Mouse (Mus musculus): ENCODE data around the gene Sipa1l3.

The Sipa1l3 gene

DNA sequence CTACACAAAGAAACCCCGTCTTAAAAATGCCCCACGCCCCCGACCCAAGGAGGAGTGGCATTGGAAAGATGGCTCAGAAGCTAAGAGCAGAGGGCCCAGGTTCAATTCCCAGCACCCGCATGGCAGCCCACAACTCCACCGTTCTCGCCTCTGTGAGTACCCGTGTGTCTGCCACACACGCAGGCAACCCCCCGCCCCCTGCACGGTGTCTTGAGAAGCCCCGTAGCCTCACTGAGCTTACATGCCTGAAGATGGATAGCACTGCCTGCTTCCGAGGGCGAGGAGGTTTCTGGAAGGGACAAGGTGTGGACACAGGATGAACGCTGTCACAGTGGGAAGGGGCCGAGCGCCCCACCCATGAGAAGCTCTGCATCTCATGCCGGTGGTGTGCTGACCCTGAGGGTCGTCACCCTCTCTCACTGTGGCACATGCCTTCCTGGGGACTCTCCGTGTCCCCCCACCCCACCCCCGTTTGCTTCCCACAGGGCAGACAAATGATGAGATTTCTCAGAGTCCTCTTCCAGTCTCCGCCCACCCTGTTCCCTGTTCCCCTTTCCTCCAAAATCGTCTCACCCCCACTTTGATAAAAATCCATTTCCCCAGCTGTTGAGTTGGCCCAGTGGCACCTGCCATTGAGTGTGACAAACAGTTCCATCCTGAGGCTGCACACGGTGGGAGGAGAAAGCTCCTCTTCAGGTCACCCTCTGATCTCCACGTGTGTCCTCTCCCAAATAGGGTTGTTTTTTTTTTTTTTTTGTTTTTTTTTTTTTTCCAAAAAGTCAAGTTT lies 222.4 kb downstream of the Sipa1l3 start:
- DNase-seq: no peak

GRCm38 (mm10) chr7:29294111-29294761 lies 224.2 kb downstream of the Sipa1l3 start:
- no peak for DNase-seq

DNA sequence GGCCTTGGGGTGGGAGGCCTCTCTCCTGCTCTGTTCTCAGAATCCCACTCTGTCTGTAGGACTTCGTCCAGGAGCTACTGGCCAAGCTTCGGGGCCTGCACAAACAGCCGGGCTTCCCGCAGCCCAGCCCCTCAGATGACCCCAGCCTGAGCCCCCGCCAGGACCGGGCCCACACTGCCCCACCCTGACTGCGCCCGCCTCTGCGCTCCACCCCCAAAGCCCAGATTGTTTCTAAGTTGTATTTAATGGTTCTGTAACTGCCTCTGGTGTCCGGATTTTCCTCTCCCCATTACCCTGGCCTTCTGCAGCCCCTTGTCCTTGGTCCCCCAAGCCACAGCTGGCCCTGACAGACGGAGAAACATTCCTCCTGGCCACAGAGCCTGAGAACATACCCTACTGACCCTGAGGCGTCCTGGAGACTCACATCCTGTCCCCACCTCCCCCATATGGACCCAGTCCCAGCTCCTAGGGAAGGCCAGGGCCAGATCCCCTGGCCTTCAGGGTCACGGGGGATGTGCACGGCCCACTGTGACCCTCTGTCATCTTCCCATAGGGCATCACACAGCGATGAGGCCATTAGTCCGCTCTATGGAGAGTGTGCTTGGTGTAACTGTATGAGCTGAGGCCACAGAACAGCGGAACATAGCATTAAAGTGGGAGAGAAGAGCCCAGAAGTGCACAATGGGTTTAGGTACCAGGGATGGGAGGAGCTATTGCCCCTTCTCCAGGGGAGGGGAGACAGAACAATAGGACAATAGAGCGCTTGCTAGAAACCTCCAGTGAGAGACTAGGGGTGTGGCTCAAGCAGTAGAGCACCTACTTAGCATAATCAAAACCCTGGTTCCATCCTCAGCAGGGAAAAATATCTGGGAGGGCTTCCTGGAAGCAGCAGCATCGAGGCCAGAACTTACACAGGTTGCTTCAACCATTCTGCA lies 225.0 kb downstream of the Sipa1l3 start:
- peak; percentile 56 for DNase-seq

DNA sequence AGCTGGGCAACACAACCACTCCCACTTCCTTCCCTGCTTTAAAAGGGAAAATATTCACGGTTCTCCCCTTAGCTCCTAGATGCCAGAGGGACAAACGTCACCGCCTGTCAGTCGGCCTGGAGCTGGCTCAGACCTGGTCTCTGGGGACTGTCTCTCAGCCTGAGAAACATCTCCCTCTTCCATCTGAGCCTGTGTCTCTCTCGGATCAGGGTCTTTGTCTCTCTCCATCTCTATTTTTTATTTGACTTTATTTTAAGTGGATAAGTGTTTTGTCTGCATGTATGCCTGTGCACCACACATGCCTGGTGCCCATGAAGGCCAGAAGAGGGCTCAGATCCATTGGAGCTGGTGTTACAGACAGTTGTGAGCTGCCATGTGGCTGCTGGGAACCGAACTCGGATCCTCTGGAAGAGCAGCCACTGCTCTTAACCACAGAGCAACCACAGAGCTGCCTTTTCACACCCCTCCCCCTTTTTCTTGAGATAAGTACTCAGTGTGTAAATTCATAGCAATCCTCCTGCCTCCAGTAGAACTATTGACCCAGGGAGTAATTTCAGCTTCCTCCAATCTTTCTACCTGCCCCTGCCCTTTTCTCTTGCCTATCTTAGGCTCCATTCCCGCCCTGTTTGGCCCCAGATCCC lies 225.9 kb downstream of the Sipa1l3 start:
- peak; percentile 62 for DNase-seq

GRCm38 (mm10) chr7:29291616-29292457 lies 226.6 kb downstream of the Sipa1l3 start:
- DNase-seq: peak; percentile 74

DNA sequence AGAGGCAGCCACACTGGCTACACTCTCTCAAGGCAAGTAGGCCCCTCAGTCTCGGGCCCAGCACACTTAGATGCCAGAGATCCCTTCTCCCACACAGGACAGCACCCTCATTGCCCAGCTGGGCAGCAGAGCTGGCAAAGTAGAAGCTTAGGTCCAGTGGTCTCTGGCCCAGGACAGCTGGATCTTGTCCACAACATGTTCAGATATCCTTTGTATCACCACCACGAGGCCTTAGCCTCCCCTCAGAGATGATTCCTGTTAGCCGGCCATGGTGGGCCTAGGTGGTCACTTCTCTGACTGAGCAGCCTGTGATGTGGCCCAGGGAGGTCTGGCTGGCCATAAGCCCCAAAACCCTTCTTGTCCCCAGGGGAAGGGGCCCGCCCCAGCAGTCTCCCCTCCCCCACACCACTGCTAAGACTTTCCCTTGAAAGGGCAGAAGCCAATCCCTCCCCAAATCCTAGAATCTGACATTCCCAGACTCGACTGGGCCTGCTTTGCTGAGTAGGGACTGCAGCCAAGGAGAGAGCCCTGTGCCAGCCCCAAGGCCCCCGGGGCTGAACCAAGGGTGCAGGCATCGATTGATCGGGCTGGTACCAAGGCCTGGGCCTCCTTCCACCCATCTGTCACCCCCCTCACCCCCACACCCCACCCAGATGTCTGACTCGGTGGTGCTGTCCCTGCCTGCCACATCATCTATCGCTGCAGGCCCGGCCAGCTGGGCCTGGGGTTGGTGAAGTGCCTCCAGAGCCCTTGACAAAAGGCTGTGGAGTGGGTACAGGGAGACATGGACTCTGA lies 227.6 kb downstream of the Sipa1l3 start:
- DNase-seq: no peak

GRCm38 (mm10) chr7:29289856-29290255 lies 228.6 kb downstream of the Sipa1l3 start:
- no peak for DNase-seq

DNA sequence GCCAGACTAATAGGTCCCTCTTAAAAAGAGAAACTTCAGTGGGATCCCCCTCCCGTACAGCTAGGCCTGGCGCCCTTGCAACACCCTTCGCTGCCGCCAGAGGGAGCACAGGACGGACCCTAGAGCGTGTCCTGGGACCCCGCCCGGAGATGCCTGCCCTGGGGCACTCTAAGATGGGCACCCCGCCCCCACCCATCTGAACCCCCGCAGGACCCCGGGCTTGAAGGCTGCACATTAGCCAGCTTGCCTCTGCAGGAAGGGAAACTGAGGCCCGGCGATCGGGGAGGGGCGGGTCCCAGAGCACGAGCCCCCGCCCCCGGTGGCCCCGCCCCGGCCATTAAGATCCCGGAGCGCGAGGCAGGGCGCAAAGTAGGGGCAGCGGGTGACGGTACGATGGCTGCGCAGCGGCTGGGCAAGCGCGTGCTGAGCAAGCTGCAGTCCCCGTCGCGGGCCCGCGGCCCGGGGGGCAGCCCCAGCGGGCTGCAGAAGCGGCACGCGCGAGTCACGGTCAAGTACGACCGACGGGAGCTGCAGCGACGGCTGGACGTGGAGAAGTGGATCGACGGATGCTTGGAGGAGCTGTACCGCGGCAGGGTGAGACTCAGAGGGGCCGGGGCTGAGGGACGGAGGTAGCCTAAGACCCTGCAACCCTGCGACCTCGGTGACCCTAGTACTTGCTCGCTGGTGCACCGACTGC lies 229.4 kb downstream of the Sipa1l3 start, which contains the start of gene Ppp1r14a:
TSS of gene Ppp1r14a (plus strand) at position 367 of the 697 bp plus-strand sequence.
- peak; percentile 83 for DNase-seq

DNA sequence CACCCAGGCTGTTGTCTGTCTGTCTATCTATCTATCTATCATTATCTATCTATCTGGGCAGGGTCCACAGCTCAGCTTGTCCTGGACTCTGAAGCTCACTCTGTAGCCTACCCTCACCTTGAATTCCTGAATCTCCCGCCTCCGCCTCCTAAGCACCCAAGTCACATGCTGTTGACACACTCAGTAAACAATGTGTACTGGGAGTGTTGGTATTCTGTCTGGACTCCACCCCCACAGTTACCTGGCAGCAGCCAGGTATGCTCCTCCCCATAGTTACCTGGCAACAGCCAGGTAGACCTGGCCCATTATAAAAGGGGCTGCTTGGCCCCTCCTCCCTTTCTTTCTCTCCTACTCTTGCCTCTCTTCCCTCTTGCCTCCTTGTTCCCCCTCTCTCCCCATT lies 230.4 kb downstream of the Sipa1l3 start:
- DNase-seq: no peak

DNA sequence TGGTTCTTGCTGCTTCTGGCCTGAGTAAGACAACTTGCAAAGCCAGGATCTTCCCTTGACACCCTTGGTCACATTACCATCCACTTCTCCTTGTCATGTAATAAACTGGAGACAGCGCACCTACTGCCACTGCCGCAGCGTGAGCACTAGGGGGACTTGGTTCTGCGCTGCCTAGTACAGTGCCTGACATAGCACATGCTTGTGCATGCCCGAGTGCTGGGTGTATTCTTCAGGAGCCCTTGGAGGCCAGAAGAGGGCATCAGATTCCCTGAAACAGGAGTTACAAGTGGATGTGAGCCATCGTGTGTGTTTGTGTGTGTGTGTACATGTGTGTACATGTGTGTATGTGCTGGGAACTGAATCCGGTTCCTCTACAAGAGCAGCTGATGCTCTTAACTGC lies 231.0 kb downstream of the Sipa1l3 start:
- DNase-seq: no peak

DNA sequence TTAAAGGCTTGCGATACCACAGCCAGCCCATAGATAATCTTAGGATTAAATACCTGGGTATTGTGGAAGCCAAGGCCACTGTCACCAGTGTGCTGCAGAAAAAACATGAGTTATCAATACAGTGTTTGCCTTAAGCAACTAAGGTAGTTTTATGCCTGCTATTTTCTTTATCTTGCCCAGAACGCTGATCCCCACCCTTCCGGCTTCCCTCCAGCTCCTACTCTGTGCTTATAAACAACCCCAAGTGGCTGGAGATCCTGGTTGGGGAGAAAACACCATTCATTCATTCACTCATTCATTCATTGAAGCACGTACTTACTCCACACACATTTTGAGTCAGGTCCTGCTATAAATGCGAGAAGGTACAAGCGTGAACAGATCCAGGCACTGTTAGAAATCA lies 233.9 kb downstream of the Sipa1l3 start:
- DNase-seq: no peak

DNA sequence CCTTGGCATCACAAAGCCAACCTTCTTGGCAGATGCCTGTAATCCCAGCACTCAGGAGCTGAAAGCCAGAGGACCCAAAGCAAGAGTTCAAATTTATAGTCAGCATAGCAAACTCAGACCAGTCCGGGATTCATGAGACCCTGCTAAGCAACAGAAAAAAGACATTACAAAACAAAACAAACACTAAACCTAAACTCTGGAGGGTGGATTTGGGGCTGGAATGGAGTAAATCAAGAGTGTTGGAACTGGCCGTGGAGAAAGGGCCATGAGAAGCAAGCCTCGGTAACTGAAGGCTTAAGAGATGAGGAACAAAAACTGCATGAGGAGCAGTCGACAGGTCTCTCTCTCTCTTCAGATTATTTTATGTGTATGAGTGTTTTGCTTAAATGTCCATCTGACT lies 234.6 kb downstream of the Sipa1l3 start:
- no peak for DNase-seq

- no peak for DNase-seq
Measured at GRCm38 (mm10) chr7:29282074-29282554, 236.3 kb downstream of the Sipa1l3 start.

GRCm38 (mm10) chr7:29281201-29282073 lies 237.0 kb downstream of the Sipa1l3 start, which contains the start of gene Spint2:
TSS of gene Spint2 (minus strand) at chr7:29281912.
- DNase-seq: peak; percentile 71

DNA sequence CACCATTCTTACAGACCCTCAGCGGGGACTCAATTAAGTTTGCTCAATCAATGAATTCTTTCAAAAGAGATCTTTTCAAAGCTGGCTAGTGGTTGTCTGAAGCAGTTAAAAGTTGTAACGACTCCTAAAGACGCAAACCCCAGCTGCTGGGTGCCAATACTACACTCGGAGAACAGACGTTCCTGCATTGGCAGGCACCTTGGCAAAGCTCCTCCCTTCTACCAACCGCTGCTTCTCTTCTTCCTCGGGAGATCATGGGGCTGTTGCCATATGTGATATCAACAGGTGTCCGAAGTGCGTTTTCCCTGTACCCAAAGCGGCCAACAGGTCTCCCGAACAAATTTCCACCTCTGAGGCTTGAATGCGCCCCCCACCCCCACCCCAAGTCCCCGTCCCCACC lies 237.6 kb downstream of the Sipa1l3 start:
- DNase-seq: no peak

- DNase-seq: no peak
Measured at GRCm38 (mm10) chr7:29279924-29280323, 238.5 kb downstream of the Sipa1l3 start.

DNA sequence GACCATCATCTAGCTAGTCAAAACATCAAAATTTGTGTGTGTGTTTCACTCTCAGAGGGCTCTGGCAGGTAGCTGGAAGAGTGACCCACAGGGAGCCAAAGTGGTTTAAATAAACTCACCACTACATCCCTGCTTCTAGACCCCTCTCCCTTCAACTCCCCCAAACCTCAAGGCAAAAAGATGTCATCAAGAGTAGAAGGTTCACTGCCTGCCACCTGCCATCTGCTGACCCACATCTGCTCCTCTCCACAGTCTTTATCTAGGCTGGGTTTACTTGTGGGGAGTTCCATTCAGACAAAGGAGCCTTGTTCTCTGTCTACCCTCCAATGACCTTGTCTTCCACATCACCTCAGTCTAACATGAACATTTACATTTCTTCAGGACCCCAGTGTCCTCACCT lies 239.2 kb downstream of the Sipa1l3 start:
- DNase-seq: no peak

DNA sequence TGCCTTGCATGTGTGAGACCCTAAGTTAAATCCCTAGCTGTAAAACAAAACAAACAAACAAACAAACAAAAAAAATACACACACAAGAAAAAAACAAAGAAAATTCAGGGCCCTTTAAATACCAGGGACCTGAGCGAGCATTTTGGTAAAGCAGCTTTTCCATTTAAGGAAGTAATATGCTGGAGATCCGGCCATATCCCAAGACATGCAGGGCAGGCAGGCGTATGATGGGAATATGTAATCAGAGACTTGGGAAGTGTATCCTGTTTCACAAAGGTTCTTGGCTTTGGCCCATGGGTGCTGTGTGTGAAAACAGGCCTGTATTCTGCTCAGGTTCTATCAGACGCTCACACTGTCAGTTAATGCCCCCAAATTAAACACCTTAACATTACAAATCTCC lies 240.9 kb downstream of the Sipa1l3 start:
- no peak for DNase-seq

- no peak for DNase-seq
Measured at GRCm38 (mm10) chr7:29276715-29277114, 241.7 kb downstream of the Sipa1l3 start.

Data from embryo, embryonic 11 days (tissue).